Mouse (Mus musculus) embryonic fibroblast, embryonic 13.5 days (primary cell): Measurements from ENCODE around the gene Atp11a. TPM values are rescaled to one million over a fixed set of nuclear protein-coding genes. Genes with fewer than 3 reads are reported as not detected.

Experiments
- H3K27ac ChIP-seq: 2 replicates; pipeline ENCODE4 v1.5.1; 2012; ENCODE audit warnings: low read length, control low read depth, inconsistent platforms; ENCODE audit not compliant: insufficient read depth
- H3K4me1 ChIP-seq: 2 replicates; pipeline ENCODE4 v1.6.1; 2011; ENCODE audit warnings: low read length; ENCODE audit not compliant: control insufficient read depth, insufficient read depth
- H3K4me3 ChIP-seq: 2 replicates; pipeline ENCODE4 v1.5.1; 2011; ENCODE audit warnings: mild to moderate bottlenecking, control low read depth, low read length; ENCODE audit not compliant: insufficient read depth
- CTCF ChIP-seq: IDR thresholded peaks from 2 replicates; pipeline ENCODE4 v1.5.1; 2011; ENCODE audit warnings: mild to moderate bottlenecking, control low read depth, low read length, moderate library complexity, borderline replicate concordance; ENCODE audit not compliant: insufficient read depth
- POLR2A ChIP-seq: IDR thresholded peaks from 2 replicates; pipeline ENCODE4 v1.6.1; 2011; ENCODE audit warnings: low read depth, mild to moderate bottlenecking, control low read depth, low read length, moderate library complexity
- polyA plus RNA-seq: library from polyadenylated mRNA; stranded (reverse); fragments of >200 nt; gene quantifications from 2 replicates; pipeline ENCODE4 v1.2.4, GENCODE M21; 2011; ENCODE audit warnings: low read depth; ENCODE audit not compliant: missing spikeins, insufficient read length

The Atp11a gene
- polyA plus RNA-seq, 1 experiment = 66.6 TPM

DNA sequence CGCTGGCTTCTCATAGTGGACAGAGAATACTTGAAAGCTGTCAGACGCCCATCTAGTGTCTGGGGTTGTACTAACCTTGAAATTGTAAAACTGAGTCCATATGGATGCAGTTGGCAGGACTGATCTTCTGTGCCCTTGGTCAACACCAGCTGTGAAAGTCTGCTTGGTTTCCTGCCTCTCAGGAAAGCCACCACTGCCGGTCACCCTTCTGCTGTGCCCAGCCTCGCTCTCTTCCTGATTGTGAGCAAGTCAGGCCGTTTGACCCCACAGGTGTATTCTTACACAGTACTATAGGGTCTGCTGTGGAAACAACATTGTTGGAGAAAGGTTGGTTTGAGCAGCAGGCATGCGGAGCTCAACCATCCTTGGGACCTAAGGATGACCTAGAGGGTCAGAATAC is 120.3 kb downstream of the Atp11a start:
- Histone ChIP-seq H3K4me3 (no peak overlapping the region), H3K4me1 (no peaks in the 10 kb centered on the region), H3K27ac (no peak overlapping the region)
- no peak for TF ChIP-seq CTCF
- TF ChIP-seq POLR2A = no peak

DNA sequence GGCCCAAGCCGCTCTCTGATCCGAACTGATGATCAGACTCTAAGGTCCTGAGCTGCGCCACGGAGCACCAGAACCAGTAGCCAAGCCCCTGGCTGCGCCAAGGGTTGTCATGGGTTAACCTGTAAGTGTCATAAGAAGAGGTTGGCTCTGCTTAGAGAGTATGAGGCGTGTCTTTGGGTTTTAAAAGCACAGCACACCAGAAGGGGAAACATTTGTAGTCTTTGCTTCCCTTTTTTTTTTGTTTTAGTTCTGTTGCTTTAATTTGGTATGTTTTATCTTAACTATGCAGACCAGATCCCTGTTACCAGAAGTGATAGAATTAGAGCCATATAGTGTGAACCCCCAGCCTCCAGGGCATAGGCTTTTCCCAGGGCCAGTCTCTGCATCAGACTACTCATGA is 123.3 kb downstream of the Atp11a start:
- Histone ChIP-seq H3K4me1 (no peaks in the 10 kb centered on the region), H3K4me3 (no peak overlapping the region), H3K27ac (no peak overlapping the region)
- TF ChIP-seq POLR2A (no peak), CTCF (no peak)

DNA sequence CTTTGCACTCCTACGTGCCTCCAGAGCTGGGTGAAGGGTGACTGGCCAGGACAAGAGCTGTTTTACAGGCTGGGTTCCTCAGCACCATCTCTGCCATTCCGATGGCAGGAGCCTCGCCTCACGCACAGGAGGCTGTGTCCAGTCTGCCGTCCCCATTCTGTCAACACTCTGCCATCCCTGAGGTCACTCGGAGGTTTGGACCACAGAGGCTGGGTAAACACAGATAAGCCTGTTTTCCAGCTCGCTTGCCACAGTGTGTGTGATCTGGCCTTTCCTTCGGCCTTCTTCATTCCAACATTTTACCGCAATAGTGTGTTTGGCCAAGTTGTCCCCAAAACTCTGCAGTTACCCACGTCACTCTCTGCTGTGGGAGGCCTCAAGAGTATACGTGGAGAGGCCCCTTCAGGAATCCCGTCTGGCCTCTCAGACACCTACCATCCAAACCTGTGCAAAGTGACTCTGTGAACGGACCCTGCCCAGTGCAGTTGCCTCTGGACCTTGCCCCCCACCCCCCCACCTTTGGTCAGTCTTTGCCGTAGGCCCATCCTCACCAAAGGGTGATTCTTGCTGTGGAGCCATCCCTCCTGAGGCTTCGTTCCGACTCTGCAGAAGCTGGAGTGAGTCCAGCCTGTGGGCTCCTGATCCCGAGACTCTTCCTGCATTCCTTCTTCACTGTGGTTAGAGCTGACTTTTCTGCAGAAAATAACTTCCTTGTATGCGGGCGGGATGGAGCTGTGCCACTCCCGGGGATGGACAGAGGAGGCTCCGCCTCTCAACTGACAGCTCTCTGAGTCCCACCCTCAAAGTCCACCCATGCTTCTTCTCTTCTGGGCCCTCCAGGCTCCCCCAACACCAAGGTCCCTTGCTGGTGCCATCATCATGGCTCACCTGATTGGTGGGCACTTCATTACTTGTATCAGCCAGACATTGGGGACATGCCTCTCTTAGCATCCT is 126.5 kb downstream of the Atp11a start:
- no peak overlapping the region for H3K27ac ChIP-seq
- no peak for TF ChIP-seq CTCF
- TF ChIP-seq POLR2A = no peak
- no peak overlapping the region for H3K4me3 ChIP-seq
- no peaks in the 10 kb centered on the region for H3K4me1 ChIP-seq

DNA sequence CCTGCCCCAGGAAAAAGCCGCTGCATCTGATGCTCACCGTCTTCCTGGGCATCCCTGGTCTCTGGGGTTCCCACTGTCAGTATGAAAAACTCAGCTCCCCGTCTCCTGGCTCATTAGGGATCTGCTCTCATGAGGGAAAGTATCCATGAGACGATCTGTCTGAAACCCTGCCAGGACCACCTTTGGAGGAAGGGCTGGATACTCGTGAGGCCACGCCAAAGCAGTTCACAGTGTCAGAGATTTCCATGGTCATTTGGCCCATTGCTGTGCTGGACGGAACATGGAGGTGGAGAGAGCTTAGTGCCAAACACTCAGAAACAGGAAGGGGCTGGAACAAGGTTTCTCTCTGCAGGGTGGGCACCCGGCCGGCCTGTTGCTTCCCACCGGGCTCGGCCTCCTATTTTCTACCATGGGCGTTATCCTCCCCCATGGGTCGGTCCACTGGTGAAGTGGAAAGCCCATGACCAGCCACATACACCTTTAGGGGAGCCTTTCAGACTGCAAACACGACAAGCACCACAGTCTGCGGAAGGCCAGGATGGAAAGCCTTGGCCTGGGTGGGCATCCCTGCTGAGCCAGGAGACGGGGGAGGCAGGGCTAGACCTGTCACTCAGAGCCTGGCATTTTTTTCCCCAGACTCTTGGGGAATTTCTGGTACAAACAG is 131.1 kb downstream of the Atp11a start:
- Histone ChIP-seq H3K4me3 (no peak overlapping the region), H3K27ac (no peak overlapping the region), H3K4me1 (no peaks in the 10 kb centered on the region)
- no peak for TF ChIP-seq CTCF

DNA sequence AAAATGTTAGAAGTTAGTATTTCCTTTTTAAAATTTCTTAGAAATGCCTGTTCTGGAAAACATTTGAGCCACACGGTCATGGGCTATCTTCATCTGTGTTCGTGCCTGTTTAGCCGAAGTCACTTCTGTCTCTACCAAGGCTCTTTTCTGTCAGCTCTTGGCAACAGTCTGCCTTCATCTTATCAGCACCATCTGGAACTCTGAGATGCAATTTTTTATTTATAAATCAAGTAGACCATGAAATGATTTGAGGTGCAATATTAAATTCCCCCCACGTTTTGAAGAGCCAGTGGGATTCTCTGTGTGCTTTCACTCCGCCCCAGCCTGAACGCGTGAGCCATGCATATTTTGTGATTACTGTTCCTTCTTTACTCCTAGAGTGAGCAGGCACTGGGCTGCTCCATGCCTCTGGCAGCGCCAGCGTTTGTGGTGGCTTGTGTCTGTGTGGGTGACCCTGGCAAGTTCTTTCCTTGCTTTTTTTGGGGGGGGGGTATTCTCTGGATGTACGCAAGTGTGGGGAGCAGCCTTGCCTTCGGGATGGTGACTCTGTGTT is 132.3 kb downstream of the Atp11a start:
- Histone ChIP-seq H3K4me3 (no peak overlapping the region), H3K27ac (no peak overlapping the region), H3K4me1 (no peaks in the 10 kb centered on the region)
- no peak for TF ChIP-seq POLR2A
- TF ChIP-seq CTCF = no peak

DNA sequence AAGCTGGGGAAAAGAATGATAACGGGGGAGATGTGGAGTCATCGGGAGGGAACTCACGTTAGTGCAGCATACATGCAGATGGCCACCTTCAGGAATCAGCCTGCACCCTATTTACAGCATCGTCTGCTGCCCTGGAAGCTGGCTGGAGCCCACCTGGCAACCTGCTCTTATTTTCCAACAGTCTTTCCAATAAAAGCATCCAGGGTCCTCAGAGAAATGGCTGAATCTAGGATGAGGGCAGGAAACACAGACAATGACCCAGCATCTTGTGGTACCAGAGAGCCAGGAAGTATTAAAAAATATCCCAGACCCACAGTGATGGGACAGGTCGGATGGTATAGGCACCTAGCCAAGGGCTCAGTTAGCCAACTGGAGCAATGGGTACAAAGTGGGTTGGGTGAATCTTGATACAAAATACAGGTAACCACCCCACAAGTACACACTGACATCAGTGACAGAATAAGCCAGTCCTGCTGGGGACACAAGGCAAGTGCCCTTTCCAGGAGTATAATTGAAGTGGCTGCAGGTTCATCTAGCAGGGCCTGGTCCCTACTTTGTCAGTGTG is 136.2 kb downstream of the Atp11a start:
- no peak overlapping the region for H3K4me3 ChIP-seq
- TF ChIP-seq CTCF (no peak), POLR2A (no peak)
- no peaks in the 10 kb centered on the region for H3K4me1 ChIP-seq
- H3K27ac ChIP-seq = no peak overlapping the region

DNA sequence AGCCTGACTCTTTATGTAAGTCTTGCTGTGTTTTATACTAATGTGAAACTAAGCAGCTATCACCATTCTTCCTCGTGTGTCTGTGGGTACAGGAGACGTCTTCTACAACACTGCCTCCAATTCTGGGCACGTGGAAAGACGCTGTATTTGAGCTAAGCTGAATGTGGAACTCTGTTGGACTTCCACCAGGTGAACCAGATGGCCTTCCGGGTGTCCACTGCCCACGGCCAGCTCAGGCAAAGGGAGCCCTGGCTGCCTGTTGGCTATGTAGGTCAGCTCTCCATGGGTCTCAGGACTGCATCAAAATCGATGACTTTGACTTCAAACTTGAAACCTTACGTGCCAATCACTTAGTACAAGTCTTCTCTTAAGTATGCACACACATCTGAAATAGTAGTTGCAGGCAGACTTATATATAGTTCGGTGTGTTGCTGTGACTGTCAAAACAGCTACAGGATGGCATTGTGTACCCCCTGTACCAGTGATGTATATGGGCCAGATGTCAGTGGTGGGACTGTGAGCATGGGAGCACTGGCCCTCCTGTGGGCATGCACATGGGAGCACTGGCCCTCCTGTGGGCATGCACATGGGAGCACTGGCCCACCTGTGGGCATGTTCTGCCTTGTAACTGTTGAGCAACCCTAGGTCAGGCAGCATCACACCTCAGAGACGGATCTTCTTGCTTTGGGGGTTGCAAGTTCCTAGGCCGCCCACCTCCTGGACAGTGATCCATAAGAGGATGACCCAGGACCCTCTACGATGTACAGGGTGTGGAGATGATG is 137.2 kb downstream of the Atp11a start:
- TF ChIP-seq POLR2A (no peak), CTCF (no peak)
- no peak overlapping the region for H3K27ac ChIP-seq
- H3K4me1 ChIP-seq = no peaks in the 10 kb centered on the region
- no peak overlapping the region for H3K4me3 ChIP-seq

DNA sequence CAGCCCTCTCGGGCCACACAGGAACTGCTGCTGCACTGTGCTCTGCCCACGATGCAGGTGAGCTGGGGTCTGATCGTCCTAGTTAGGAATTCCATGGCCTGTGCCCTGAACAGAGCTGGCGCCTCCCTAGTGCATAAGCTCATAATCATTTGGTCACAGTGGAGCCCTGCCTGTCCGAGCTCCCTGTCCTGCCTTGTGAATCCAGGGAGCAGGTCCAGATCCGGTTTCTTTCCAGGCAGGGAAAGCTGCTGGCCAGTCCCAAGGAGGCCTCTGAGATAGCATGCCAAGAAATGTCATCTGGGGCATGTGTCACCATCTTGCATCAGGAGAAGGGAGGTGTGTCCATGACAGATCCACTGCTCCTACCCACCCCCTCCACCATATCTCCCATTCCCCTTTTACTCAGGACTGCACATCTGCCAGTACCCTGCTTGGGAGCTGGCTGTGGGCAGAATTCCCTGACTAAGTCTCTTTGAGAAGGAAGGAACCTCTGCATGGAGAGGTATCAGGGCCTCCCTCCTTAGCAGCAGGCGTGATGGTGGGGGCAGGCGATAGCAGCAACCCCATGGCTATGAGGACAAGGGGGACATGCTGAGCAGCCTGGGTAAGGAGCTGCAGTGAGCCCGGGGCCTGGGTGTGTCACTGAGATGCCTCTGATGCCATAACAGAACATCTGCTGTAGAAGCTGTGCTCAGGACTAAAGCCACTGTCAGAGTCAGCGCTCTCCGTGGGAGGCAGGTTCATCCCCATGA is 138.1 kb downstream of the Atp11a start:
- Histone ChIP-seq H3K4me3 (no peak overlapping the region), H3K4me1 (no peaks in the 10 kb centered on the region), H3K27ac (no peak overlapping the region)
- TF ChIP-seq POLR2A = no peak
- TF ChIP-seq CTCF = no peak
